Mouse (Mus musculus) forebrain, postnatal 0 days (tissue): ENCODE measurements around the gene Duoxa1. TPM values are rescaled to one million over a fixed set of nuclear protein-coding genes. Genes with fewer than 3 reads are reported as not detected.
"Not testable (repeated sequence)": the region's sequence is repeated elsewhere in the genome, so short reads cannot be mapped to it uniquely, and the experiment has no call there.

ENCODE experiments used
- ATAC-seq: fragments of 200-750 bp; cut with Nextera tagmentation; 2 replicates; pipeline ENCODE4 v1.8.0; 2017; ENCODE audit warnings: mild to moderate bottlenecking, moderate library complexity
- DNase-seq: peaks from one replicate; pipeline ENCODE4 v3.0.0-alpha.2; 2015
- H3K27ac ChIP-seq: fragments of 300-500 bp; sonication (generic); 2 replicates; pipeline ENCODE4 v1.5.1; 2014; ENCODE audit warnings: low read depth, mild to moderate bottlenecking, antibody characterized with exemption, low read length, moderate library complexity, mixed read lengths
- H3K27me3 ChIP-seq: fragments of 300-500 bp; sonication (generic); 2 replicates; pipeline ENCODE4 v1.6.1; 2014; ENCODE audit warnings: mild to moderate bottlenecking, low read length, mixed read lengths; ENCODE audit not compliant: insufficient read depth
- H3K36me3 ChIP-seq: fragments of 300-500 bp; sonication (generic); 2 replicates; pipeline ENCODE4 v1.6.1; 2014; ENCODE audit warnings: mild to moderate bottlenecking, moderate library complexity; ENCODE audit not compliant: insufficient read depth
- H3K4me1 ChIP-seq: fragments of 300-500 bp; sonication (generic); 2 replicates; pipeline ENCODE4 v1.6.1; 2014; ENCODE audit warnings: antibody characterized with exemption; ENCODE audit not compliant: insufficient read depth
- H3K4me2 ChIP-seq: fragments of 300-500 bp; sonication (generic); 2 replicates; pipeline ENCODE4 v1.6.1; 2014; ENCODE audit warnings: low read depth, mild to moderate bottlenecking, moderate library complexity
- H3K4me3 ChIP-seq: fragments of 300-500 bp; sonication (generic); 2 replicates; pipeline ENCODE4 v1.5.1; 2014; ENCODE audit warnings: low read depth, low read length, mixed read lengths
- H3K9ac ChIP-seq: fragments of 300-500 bp; sonication (generic); 2 replicates; pipeline ENCODE4 v1.6.1; 2014; ENCODE audit warnings: mild to moderate bottlenecking
- H3K9me3 ChIP-seq: fragments of 300-500 bp; sonication (generic); 2 replicates; pipeline ENCODE4 v1.6.1; 2016; ENCODE audit warnings: low read length
- CTCF ChIP-seq: sonication (generic); IDR thresholded peaks from 2 replicates; pipeline ENCODE4 v1.5.1; 2016; ENCODE audit warnings: antibody characterized with exemption, control low read depth, low read depth
- WGBS: fragments of 180-500 bp; shearing (Covaris S2); extraction: QIAGEN DNeasy Blood & Tissue Kit; methylation state at CpG from one replicate; pipeline ENCODE4 v1.1.7; 2014; 5-methylcytosine and 5-hydroxymethylcytosine counted together
- polyA plus RNA-seq: library from polyadenylated mRNA; unstranded; fragments of >200 nt; fragmentation: Nextera tagmentation; extraction: Ambion mirVana; gene quantifications from 2 replicates; pipeline ENCODE4 v1.2.1, GENCODE M21; 2015
- total RNA-seq: library from RNA; depleted of rRNA; stranded (reverse); fragments of >200 nt; gene quantifications from 2 replicates; pipeline ENCODE4 v1.2.3, GENCODE M21; 2014

Duoxa1 gene
- total and polyA plus RNA-seq, 2 experiments from 2014 or later: 0.10 to 0.46 TPM

GRCm38 (mm10) chr2:122348531-122349131, 35.1 kb upstream of the Duoxa1 start:
- Histone ChIP-seq H3K27ac (peak overlapping the region; percentile 99), H3K4me1 (peaks cover 22% of the 10 kb centered on the region), H3K36me3 (peaks cover 2% of the 10 kb centered on the region; the same call in 1 of the 2 replicates), H3K9me3 (no peaks in the 10 kb centered on the region), H3K4me3 (peak overlapping the region; percentile 52), H3K4me2 (peak overlapping the region; percentile 68), H3K27me3 (no peaks in the 10 kb centered on the region), H3K9ac (peak overlapping the region; percentile 96)
- TF ChIP-seq CTCF: peak; percentile 90
- WGBS: 1% methylated on average over 63 of the region's 63 CpGs
- ATAC-seq (peak; percentile 85), DNase-seq (peak; percentile 95)

DNA sequence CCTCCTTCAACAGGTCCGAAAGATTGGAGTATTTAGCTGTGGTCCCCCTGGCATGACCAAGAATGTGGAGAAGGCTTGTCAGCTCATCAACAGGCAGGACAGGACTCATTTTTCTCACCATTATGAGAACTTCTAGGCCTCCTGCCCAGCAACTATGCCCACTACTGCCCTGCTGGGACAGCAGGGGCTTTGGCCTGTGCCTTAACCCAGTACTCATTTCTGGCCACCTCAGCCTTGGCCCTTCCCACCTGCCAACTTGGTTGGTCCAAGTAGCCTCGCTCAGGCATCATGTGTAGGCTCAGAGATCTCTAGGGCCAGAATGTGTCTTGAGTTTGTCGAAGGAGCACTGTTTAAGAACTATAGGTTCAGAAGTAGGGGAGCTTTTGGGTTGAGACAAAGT, 33.7 kb upstream of the Duoxa1 start:
- H3K4me1 ChIP-seq: peaks cover 21% of the 10 kb centered on the region
- no peak overlapping the region for H3K27ac ChIP-seq
- no peaks in the 10 kb centered on the region for H3K36me3 ChIP-seq
- H3K4me2 ChIP-seq: no peak overlapping the region
- no peaks in the 10 kb centered on the region for H3K27me3 ChIP-seq
- no peak overlapping the region for H3K9ac ChIP-seq
- TF ChIP-seq CTCF: no peak
- ATAC-seq (no peak), DNase-seq (no peak)
- H3K4me3 ChIP-seq: no peak overlapping the region
- no peaks in the 10 kb centered on the region for H3K9me3 ChIP-seq
- WGBS: 91% methylated on average over 3 of the region's 3 CpGs

GRCm38 (mm10) chr2:122346164-122346563, 32.6 kb upstream of the Duoxa1 start:
- H3K4me2 ChIP-seq, H3K36me3 ChIP-seq, ATAC-seq, H3K9ac ChIP-seq, H3K9me3 ChIP-seq, H3K27ac ChIP-seq, H3K4me3 ChIP-seq, DNase-seq, H3K27me3 ChIP-seq: not testable (repeated sequence)
- H3K4me1 ChIP-seq: peaks cover 15% of the 10 kb centered on the region
- 94% methylated on average over 6 of the region's 6 CpGs for WGBS

DNA sequence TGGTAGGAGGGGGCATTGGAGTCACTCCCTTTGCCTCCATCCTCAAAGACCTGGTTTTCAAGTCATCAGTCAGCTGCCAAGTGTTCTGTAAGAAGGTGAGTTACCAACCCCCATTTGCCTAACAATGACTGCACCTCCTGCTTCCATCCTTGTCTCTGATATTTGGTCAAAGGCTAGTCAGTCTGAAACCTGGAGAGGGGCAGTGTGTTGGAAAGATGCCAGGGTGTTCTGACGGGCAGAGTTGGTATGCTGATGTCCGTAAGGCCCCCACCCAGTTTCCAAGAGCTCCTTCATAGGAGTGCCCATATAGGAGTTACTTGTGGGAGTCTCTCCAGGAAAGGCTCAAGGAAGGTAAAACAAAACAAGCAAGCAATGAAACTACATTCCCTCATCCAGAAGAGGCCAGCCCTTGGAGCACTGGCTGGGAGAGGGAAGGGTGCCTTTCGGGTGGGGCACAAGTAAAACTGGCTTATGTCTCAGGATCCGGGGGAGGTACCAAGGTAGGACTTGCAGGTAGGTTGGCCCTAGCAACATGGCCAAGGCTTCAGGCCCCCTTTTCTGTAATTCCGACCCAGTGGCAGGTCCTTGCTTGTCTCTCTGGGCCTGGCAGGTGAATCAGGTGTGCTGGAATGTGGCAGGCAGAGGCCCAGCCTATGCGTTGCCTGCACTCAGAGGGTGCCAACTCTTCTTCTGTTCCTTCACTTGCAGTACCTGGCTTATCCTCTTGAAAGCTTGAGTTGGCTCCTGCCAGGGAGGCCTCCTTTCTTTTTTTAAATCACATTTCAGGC, 31.8 kb upstream of the Duoxa1 start:
- Histone ChIP-seq H3K4me2 (no peak overlapping the region), H3K4me3 (no peak overlapping the region), H3K4me1 (peaks cover 15% of the 10 kb centered on the region), H3K27me3 (no peaks in the 10 kb centered on the region), H3K9me3 (no peaks in the 10 kb centered on the region), H3K9ac (no peak overlapping the region), H3K27ac (no peak overlapping the region), H3K36me3 (no peaks in the 10 kb centered on the region)
- DNase-seq: no peak
- 81% methylated on average over 6 of the region's 6 CpGs for WGBS
- no peak for ATAC-seq
- no peak for TF ChIP-seq CTCF

GRCm38 (mm10) chr2:122337291-122337690, 23.8 kb upstream of the Duoxa1 start:
- H3K36me3 ChIP-seq: no peaks in the 10 kb centered on the region
- H3K9me3 ChIP-seq: no peaks in the 10 kb centered on the region
- H3K4me2 ChIP-seq: peak overlapping the region; percentile 28
- H3K27ac ChIP-seq: no peak overlapping the region
- DNase-seq (peak; percentile 9), ATAC-seq (peak; percentile 63)
- H3K4me1 ChIP-seq: no peaks in the 10 kb centered on the region
- WGBS: 64% methylated on average over 21 of the region's 21 CpGs
- peak overlapping the region; percentile 7; the same call in 1 of the 2 replicates for H3K4me3 ChIP-seq
- H3K9ac ChIP-seq: no peak overlapping the region
- no peaks in the 10 kb centered on the region for H3K27me3 ChIP-seq
- TF ChIP-seq CTCF: no peak; the same call in 1 of the 2 replicates

- no peak overlapping the region for H3K27ac ChIP-seq
- H3K27me3 ChIP-seq: no peaks in the 10 kb centered on the region
- no peaks in the 10 kb centered on the region for H3K9me3 ChIP-seq
- no peak overlapping the region for H3K4me2 ChIP-seq
- no peaks in the 10 kb centered on the region for H3K4me1 ChIP-seq
- 58% methylated on average over 3 of the region's 3 CpGs for WGBS
- ATAC-seq (no peak), DNase-seq (no peak)
- no peaks in the 10 kb centered on the region for H3K36me3 ChIP-seq
- no peak overlapping the region for H3K9ac ChIP-seq
- no peak overlapping the region for H3K4me3 ChIP-seq
- no peak for TF ChIP-seq CTCF
Measured at GRCm38 (mm10) chr2:122334170-122334569, 20.6 kb upstream of the Duoxa1 start.

- no peak for TF ChIP-seq CTCF
- H3K9ac ChIP-seq: no peak overlapping the region
- 90% methylated on average over 3 of the region's 3 CpGs for WGBS
Measured at GRCm38 (mm10) chr2:122332222-122332621, 18.7 kb upstream of the Duoxa1 start.

GRCm38 (mm10) chr2:122330317-122330716, 16.8 kb upstream of the Duoxa1 start:
- H3K27ac ChIP-seq, DNase-seq, H3K4me1 ChIP-seq, H3K4me3 ChIP-seq, H3K9me3 ChIP-seq, H3K27me3 ChIP-seq, H3K9ac ChIP-seq, ATAC-seq, H3K4me2 ChIP-seq, H3K36me3 ChIP-seq: not testable (repeated sequence)
- 92% methylated on average over 5 of the region's 6 CpGs for WGBS

More at GRCm38 (mm10) chr2:122332222-122332621, 18.7 kb upstream of the Duoxa1 start:
- Histone ChIP-seq H3K4me3 (no peak overlapping the region), H3K4me1 (no peaks in the 10 kb centered on the region), H3K27me3 (no peaks in the 10 kb centered on the region), H3K9me3 (no peaks in the 10 kb centered on the region), H3K27ac (no peak overlapping the region), H3K36me3 (no peaks in the 10 kb centered on the region), H3K4me2 (no peak overlapping the region)
- no peak for ATAC-seq
- no peak for DNase-seq
